Mouse (Mus musculus) neural tube, embryonic 14.5 days (tissue): ENCODE results near the gene Arhgef16. TPM values are rescaled to one million over a fixed set of nuclear protein-coding genes. Genes with fewer than 3 reads are reported as not detected.

Source experiments
- ATAC-seq: fragments of 200-750 bp; cut with Nextera tagmentation; 2 replicates; pipeline ENCODE4 v1.8.0; 2017; ENCODE audit warnings: low read depth, mild to moderate bottlenecking, moderate TSS enrichment, moderate library complexity
- H3K27ac ChIP-seq: fragments of 300-500 bp; sonication (generic); 2 replicates; pipeline ENCODE4 v1.5.1; 2014; ENCODE audit warnings: low read depth, mild to moderate bottlenecking, control low read depth, low read length, moderate library complexity, mixed read lengths
- H3K27me3 ChIP-seq: fragments of 300-500 bp; sonication (generic); 2 replicates; pipeline ENCODE4 v1.6.1; 2014; ENCODE audit warnings: low read length; ENCODE audit not compliant: control insufficient read depth, insufficient read depth
- H3K36me3 ChIP-seq: fragments of 300-500 bp; sonication (generic); 2 replicates; pipeline ENCODE4 v1.6.1; 2014; ENCODE audit warnings: low read length, mixed read lengths; ENCODE audit not compliant: control insufficient read depth, insufficient read depth
- H3K4me1 ChIP-seq: fragments of 300-500 bp; sonication (generic); 2 replicates; pipeline ENCODE4 v1.6.1; 2014; ENCODE audit warnings: low read length; ENCODE audit not compliant: control insufficient read depth, insufficient read depth
- H3K4me2 ChIP-seq: fragments of 300-500 bp; sonication (generic); 2 replicates; pipeline ENCODE4 v1.6.1; 2014; ENCODE audit warnings: mild to moderate bottlenecking, low read depth, low read length, control low read depth
- H3K4me3 ChIP-seq: fragments of 300-500 bp; sonication (generic); 2 replicates; pipeline ENCODE4 v1.5.1; 2014; ENCODE audit warnings: low read depth, low read length, control low read depth, mixed read lengths
- H3K9ac ChIP-seq: fragments of 300-500 bp; sonication (generic); replicated peaks from 2 replicates; pipeline ENCODE4 v1.6.1; 2014; ENCODE audit warnings: low read depth, mild to moderate bottlenecking, control low read depth, low read length, mixed read lengths
- H3K9me3 ChIP-seq: fragments of 300-500 bp; sonication (generic); 2 replicates; pipeline ENCODE4 v1.6.1; 2016; ENCODE audit warnings: low read length; ENCODE audit not compliant: control insufficient read depth
- WGBS: fragments of 180-500 bp; shearing (Covaris S2); extraction: QIAGEN DNeasy Blood & Tissue Kit; methylation state at CpG from one replicate; pipeline ENCODE4 v1.1.7; 2014; 5-methylcytosine and 5-hydroxymethylcytosine counted together
- polyA plus RNA-seq: library from polyadenylated mRNA; unstranded; fragments of >200 nt; fragmentation: Nextera tagmentation; extraction: Ambion mirVana; gene quantifications from 2 replicates; pipeline ENCODE4 v1.2.1, GENCODE M21; 2014

Arhgef16 gene
- polyA plus RNA-seq, 1 experiment from 2014 or later = 0.46 TPM

DNA sequence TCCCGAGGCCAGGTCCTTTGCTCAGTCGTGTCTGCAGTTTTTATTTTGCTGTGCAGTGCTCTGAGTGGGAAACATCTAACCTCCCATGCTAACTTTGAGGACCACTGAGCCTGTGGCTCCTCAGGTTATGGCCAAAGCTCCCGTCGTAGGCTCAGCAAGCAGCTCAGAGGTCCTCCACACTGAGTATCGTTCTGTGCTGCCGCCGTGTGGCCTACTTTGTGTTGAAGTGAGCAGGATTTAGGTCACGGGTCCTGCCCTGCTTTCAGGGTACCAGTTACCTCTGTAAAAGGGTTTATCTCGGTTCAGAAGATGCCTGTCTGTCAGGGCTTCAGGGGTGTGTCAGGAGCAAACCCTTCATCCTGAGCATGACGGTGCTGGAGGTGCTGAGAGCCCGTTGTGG is 60.9 kb downstream of the Arhgef16 start:
- 73% methylated on average over 11 of the region's 11 CpGs for WGBS
- ATAC-seq = no peak

DNA sequence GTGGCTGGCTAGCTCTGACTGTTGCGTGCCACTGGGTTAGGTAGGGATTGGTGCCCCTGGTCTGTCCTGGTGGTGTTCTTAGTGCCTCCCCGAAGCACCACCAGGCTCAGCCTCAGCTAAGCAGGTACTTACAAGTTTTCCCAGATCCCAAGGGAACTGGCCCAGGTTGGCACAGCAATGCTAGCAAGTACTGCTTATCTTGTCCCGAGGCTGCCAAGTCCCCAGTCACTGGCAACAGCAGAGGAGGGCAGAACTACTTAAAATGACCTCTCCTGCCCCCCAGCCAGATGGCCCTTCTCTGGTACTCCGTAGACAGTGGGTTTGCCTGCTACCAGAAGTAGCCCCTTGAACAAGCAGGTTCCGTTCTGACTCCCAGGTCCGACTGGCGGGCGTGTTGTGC is 62.3 kb downstream of the Arhgef16 start:
- H3K9ac ChIP-seq = no peak overlapping the region
- no peaks in the 10 kb centered on the region for H3K27me3 ChIP-seq
- no peak overlapping the region for H3K4me3 ChIP-seq
- no peak overlapping the region for H3K27ac ChIP-seq
- H3K4me2 ChIP-seq = no peak overlapping the region
- H3K9me3 ChIP-seq = no peaks in the 10 kb centered on the region
- H3K4me1 ChIP-seq = peaks cover 10% of the 10 kb centered on the region
- no peaks in the 10 kb centered on the region for H3K36me3 ChIP-seq
- WGBS = 85% methylated on average over 8 of the region's 8 CpGs
- no peak for ATAC-seq

More for the DNA sequence above, 60.9 kb downstream of the Arhgef16 start:
- Histone ChIP-seq H3K9ac (no peak overlapping the region), H3K36me3 (no peaks in the 10 kb centered on the region), H3K4me2 (no peak overlapping the region), H3K27me3 (no peaks in the 10 kb centered on the region), H3K4me1 (peaks cover 10% of the 10 kb centered on the region), H3K9me3 (no peaks in the 10 kb centered on the region), H3K27ac (no peak overlapping the region), H3K4me3 (no peak overlapping the region)

DNA sequence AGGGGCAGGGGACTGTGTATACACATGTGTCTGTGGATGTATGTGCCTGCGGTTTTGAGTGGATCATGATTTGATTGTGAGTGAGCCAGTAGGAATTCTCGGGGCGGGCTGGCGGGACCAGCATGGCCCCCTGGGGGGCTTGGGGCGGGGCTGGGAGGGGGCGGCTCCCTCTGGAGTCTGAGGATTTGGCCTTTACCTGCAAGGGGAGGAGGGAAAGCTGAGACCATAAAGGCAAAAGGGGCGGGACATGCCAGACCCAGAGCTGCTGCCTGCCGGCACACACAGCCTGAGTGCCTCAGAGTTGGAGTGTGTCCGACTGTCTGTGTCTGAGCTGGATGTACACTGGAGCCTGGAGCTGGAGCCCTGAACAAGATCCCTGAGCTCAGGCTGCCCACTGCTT is 64.2 kb downstream of the Arhgef16 start:
- Histone ChIP-seq H3K36me3 (no peaks in the 10 kb centered on the region), H3K4me2 (peak overlapping the region; percentile 40), H3K4me1 (peaks cover 10% of the 10 kb centered on the region), H3K4me3 (no peak overlapping the region), H3K9me3 (no peaks in the 10 kb centered on the region), H3K27ac (0 out of 2 replicates have a peak overlapping the region, but pooled peaks have one; percentile 18), H3K9ac (no peak overlapping the region), H3K27me3 (no peaks in the 10 kb centered on the region)
- ATAC-seq = peak; percentile 69
- WGBS = under 1% methylated on average over 9 of the region's 9 CpGs

DNA sequence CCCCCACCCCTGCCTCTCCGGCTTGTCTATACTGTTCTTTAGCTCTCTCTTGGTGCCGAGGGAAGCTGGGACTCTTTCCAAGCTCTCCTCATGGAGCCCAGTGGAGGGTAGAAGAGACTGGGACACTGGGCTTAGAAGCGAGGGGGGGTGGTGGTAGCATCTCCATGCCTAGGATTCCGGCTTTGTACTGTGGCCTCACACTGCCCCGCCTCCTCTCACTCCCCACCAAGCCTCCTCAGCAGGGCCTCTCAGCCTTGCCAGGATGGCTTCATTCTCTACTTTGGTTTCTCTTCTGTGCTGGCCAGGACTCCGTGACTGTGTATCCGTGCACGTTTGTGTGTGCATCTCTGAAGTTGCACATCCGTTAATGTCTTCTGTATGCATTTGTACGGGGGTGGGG is 64.6 kb downstream of the Arhgef16 start:
- H3K4me1 ChIP-seq = peaks cover 10% of the 10 kb centered on the region
- no peaks in the 10 kb centered on the region for H3K36me3 ChIP-seq
- no peak overlapping the region for H3K9ac ChIP-seq
- H3K27ac ChIP-seq = no peak overlapping the region
- H3K9me3 ChIP-seq = no peaks in the 10 kb centered on the region
- WGBS = 6% methylated on average over 10 of the region's 10 CpGs
- peak; percentile 69; the same call in 1 of the 2 replicates for ATAC-seq
- H3K4me2 ChIP-seq = peak overlapping the region; percentile 40
- H3K27me3 ChIP-seq = no peaks in the 10 kb centered on the region
- H3K4me3 ChIP-seq = no peak overlapping the region

DNA sequence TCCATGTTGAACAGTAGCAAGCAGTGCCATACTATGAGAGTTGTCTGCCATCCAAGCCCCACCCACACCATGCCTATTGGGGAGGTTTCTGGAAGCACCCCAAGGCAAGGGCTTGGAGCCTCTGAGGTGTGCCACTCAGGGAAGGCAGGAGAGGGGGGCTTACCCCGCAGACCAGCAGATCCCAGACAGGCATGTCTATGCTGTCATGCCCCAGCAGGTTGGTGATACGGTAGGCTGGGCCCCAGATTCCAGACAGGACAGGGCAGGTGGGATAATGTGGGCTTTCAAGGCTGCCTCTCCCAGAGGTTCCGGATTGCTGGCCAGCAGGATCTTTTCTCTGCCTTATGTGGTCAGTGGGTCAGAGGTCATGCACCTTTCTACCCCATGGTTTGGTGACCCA is 65.5 kb downstream of the Arhgef16 start:
- 89% methylated on average over 3 of the region's 3 CpGs for WGBS
- peaks cover 10% of the 10 kb centered on the region for H3K4me1 ChIP-seq
- no peak overlapping the region for H3K4me2 ChIP-seq
- H3K36me3 ChIP-seq = no peaks in the 10 kb centered on the region
- no peak for ATAC-seq
- no peaks in the 10 kb centered on the region for H3K9me3 ChIP-seq
- H3K27ac ChIP-seq = no peak overlapping the region
- H3K4me3 ChIP-seq = no peak overlapping the region
- no peak overlapping the region for H3K9ac ChIP-seq
- H3K27me3 ChIP-seq = no peaks in the 10 kb centered on the region

DNA sequence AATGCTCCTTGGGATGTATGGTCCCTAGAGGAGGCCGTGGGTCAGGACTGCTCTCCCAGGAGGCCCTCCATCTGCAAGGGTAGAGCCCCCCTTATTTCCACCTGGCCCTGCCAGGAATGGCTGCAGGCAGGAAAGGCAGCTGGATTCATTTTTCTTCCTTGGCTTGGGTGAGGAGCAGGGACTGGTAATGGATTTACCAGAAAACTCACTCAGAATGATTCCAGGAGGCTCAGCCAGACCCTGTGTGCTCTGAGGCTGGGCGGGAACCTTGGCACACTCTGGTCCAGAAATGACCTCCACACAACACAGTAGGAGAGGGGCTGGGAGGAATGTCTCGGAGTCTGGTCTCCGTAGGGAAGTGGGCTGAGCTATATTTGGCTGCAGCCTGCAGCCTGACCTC is 69.2 kb downstream of the Arhgef16 start:
- H3K9me3 ChIP-seq = no peaks in the 10 kb centered on the region
- no peak overlapping the region for H3K4me3 ChIP-seq
- WGBS = 74% methylated on average over 4 of the region's 4 CpGs
- ATAC-seq = no peak
- H3K27ac ChIP-seq = no peak overlapping the region
- H3K36me3 ChIP-seq = no peaks in the 10 kb centered on the region
- no peak overlapping the region for H3K4me2 ChIP-seq
- peaks cover 6% of the 10 kb centered on the region for H3K4me1 ChIP-seq
- no peak overlapping the region for H3K9ac ChIP-seq
- H3K27me3 ChIP-seq = no peaks in the 10 kb centered on the region

DNA sequence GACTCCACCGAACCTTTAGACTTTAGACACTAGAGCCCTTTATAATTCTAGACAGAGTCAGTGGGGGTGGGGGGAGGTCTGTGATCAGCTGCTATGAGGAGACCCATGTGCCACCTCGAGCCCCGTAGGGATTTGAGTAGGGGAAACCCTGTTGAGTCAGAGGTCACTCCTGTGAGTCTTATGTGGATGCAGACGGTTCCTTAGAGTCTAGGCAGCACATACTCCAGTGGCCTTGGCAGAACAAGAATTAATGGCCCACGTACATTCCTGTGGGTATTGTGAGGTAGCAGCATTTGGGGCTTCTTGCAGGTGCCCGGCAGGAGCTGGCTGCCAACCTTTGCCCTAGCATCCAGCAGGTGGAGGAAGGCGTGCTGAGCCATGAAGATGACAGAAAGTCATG is 70.1 kb downstream of the Arhgef16 start:
- Histone ChIP-seq H3K36me3 (no peaks in the 10 kb centered on the region), H3K27me3 (no peaks in the 10 kb centered on the region), H3K9ac (no peak overlapping the region), H3K4me2 (no peak overlapping the region), H3K27ac (no peak overlapping the region), H3K4me3 (no peak overlapping the region), H3K9me3 (no peaks in the 10 kb centered on the region), H3K4me1 (no peaks in the 10 kb centered on the region)
- 78% methylated on average over 7 of the region's 7 CpGs for WGBS
- ATAC-seq = no peak

DNA sequence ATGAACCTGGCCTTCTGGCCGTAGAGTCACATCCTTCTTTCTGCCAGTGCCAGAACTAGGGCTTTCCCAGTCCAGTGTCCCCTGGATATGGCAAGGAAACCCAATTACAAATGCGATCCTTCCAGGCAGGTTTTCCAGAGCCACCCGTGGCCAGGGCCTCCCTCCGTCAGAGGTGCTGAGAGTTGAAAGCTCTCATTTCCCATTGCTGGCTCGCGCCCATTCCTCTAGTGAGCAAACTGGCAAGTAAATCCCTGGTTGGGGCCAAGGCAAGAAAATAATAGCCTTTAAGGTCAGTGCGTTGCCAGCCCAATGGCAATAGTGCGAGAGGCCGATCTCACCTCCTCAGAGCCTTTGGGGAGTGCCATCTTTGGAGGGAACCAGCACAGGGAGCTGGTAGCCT is 71.9 kb downstream of the Arhgef16 start:
- Histone ChIP-seq H3K27ac (no peak overlapping the region), H3K4me2 (no peak overlapping the region), H3K36me3 (no peaks in the 10 kb centered on the region), H3K27me3 (no peaks in the 10 kb centered on the region), H3K4me1 (no peaks in the 10 kb centered on the region), H3K4me3 (no peak overlapping the region), H3K9ac (no peak overlapping the region), H3K9me3 (no peaks in the 10 kb centered on the region)
- no peak for ATAC-seq
- 95% methylated on average over 9 of the region's 9 CpGs for WGBS
